Mouse (Mus musculus): ENCODE measurements around the gene Rapsn. TPM values are rescaled to one million over a fixed set of nuclear protein-coding genes. Genes with fewer than 3 reads are reported as not detected.
A peak's percentile ranks its signal among the peaks of the same experiment; 100 is the strongest.
"Not testable (repeated sequence)": the region's sequence is repeated elsewhere in the genome, so short reads cannot be mapped to it uniquely, and the experiment has no call there.

Rapsn gene
- polyA plus RNA-seq, 2 experiments, result 0.55 to 1.1 TPM

DNA sequence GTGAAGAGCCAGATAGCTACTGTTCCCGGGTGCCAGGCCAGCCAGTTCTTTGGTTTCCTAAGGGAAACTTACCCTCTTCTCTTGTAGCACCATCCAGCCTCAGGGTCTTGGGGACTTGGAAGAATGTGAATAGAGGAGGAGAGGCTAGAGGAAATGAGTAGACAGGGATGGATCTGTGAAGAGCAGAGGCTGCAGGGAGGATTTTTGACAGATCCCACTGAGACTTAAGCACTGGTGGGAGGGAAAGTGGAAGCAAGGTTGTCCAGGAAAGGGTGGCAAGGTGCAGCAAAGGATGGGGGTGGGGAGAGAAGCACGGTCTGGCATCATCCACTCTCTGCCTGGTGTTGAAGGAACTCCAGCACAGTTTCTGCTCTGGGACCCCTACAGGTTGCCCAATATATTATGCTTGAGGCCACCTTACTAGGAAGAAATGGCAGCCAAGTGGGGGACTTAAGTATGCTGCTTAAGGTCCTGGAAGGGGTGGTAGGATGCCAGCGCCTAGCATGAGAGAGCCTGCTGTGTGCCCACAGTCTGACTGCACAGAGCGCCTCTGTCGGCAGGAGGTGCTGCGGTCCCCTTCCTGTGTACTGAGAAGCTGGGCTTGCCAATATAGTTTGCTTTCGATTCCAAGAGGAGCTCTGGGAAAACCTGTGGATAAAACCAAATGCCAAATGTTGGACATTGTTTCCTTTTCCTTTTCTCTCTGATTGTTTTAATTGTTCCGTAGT, 17.2 kb upstream of the Rapsn start:
- WGBS (ENCODE audit: insufficient replicate concordance), result 89% methylated on average over 8 of the region's 8 CpGs
- DNase-seq (ENCODE audit: low read depth in 3 of 3, low spot score in 3 of 3), result no peak

GRCm38 (mm10) chr2:91019911-91020310, 15.5 kb upstream of the Rapsn start:
- TF ChIP-seq EP300 (IDR thresholded peaks at IDR 0.05; ENCODE audit: low read depth) (no peak), CTCF (IDR thresholded peaks at IDR 0.05; ENCODE audit: low read depth) (no peak)
- DNase-seq (ENCODE audit: low read depth in 3 of 3, low spot score in 3 of 3), result no peak
- WGBS (ENCODE audit: insufficient replicate concordance), result 78% methylated on average over 3 of the region's 3 CpGs

More for the DNA sequence above, 17.2 kb upstream of the Rapsn start:
- Histone ChIP-seq H3K4me3 (ENCODE audit: insufficient read depth in 1 of 2, low read depth in 2 of 2, low read length in 2 of 2) (no peak overlapping the region), H3K36me3 (replicated peaks; ENCODE audit: control insufficient read depth, insufficient read depth, low read depth) (peaks cover 40% of the 10 kb centered on the region), H3K4me1 (replicated peaks; ENCODE audit: control insufficient read depth in 2 of 2, insufficient read depth in 2 of 2, low read length in 1 of 2) (no peaks in the 10 kb centered on the region), H3K27ac (no peak overlapping the region), H3K9me3 (ENCODE audit: control insufficient read depth, low read length) (no peaks in the 10 kb centered on the region), H3K9ac (replicated peaks) (no peak overlapping the region), H3K4me2 (ENCODE audit: low read depth) (no peak overlapping the region), H3K27me3 (ENCODE audit: control insufficient read depth, insufficient read depth, low read length) (no peaks in the 10 kb centered on the region)
- TF ChIP-seq EP300 (IDR thresholded peaks at IDR 0.05; ENCODE audit: low read depth) (no peak), CTCF (IDR thresholded peaks at IDR 0.05; ENCODE audit: low read depth) (peak; percentile 14; the same call in 1 of the 2 replicates)
- ATAC-seq (ENCODE audit: insufficient read depth), result no peak

GRCm38 (mm10) chr2:91022266-91022665, 13.2 kb upstream of the Rapsn start:
- H3K4me3 ChIP-seq (ENCODE audit: insufficient read depth in 1 of 2, low read depth in 2 of 2, low read length in 2 of 2); DNase-seq (ENCODE audit: low read depth in 3 of 3, low spot score in 3 of 3); H3K9ac ChIP-seq (replicated peaks); H3K27ac ChIP-seq; H3K4me2 ChIP-seq (ENCODE audit: low read depth); H3K27me3 ChIP-seq (ENCODE audit: control insufficient read depth, insufficient read depth, low read length); H3K9me3 ChIP-seq (ENCODE audit: control insufficient read depth, low read length); ATAC-seq (ENCODE audit: insufficient read depth): not testable (repeated sequence)
- Histone ChIP-seq H3K4me1 (replicated peaks; ENCODE audit: control insufficient read depth in 2 of 2, insufficient read depth in 2 of 2, low read length in 1 of 2) (peaks cover 25 to 26% of the 10 kb centered on the region in 2 experiments), H3K36me3 (replicated peaks; ENCODE audit: control insufficient read depth, insufficient read depth, low read depth) (peaks cover 23% of the 10 kb centered on the region)
- 91% methylated on average over 7 of the region's 7 CpGs for whole genome bisulfite sequencing (ENCODE audit: insufficient replicate concordance)

More at GRCm38 (mm10) chr2:91019911-91020310, 15.5 kb upstream of the Rapsn start:
- Histone ChIP-seq H3K4me3 (ENCODE audit: insufficient read depth in 1 of 2, low read depth in 2 of 2, low read length in 2 of 2) (no peak overlapping the region), H3K4me1 (replicated peaks; ENCODE audit: control insufficient read depth in 2 of 2, insufficient read depth in 2 of 2, low read length in 1 of 2) (peaks cover 7 to 12% of the 10 kb centered on the region in 2 experiments), H3K9ac (replicated peaks) (no peak overlapping the region), H3K4me2 (ENCODE audit: low read depth) (no peak overlapping the region), H3K27me3 (ENCODE audit: control insufficient read depth, insufficient read depth, low read length) (no peaks in the 10 kb centered on the region), H3K9me3 (ENCODE audit: control insufficient read depth, low read length) (no peaks in the 10 kb centered on the region), H3K36me3 (replicated peaks; ENCODE audit: control insufficient read depth, insufficient read depth, low read depth) (peaks cover 32% of the 10 kb centered on the region), H3K27ac (no peak overlapping the region)
- no peak for ATAC-seq (ENCODE audit: insufficient read depth)

DNA sequence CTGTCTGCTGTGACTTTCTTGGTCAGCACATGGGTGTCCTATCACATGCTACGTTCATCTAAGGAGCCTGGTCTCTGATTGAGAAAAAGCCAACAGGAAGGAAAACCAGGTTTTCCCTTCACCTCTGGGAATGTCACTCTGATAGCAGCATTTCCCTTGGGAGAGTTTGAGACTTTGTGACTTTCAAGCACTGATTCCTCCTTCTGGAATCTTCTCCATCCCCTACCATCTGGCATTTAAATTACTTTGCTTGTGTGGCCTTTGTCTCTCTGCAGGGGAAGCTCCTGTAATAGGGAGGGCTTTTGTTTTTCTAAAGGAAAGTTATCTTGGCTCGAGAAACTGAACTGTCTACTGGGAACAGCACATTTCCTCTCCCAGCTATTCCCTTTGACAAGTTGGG, 12.3 kb upstream of the Rapsn start:
- 64% methylated on average over 2 of the region's 2 CpGs for WGBS (ENCODE audit: insufficient replicate concordance)
- peaks cover 19% of the 10 kb centered on the region for H3K36me3 ChIP-seq (replicated peaks; ENCODE audit: control insufficient read depth, insufficient read depth, low read depth)
- no peak for TF ChIP-seq CTCF (IDR thresholded peaks at IDR 0.05; ENCODE audit: low read depth)
- no peak for TF ChIP-seq EP300 (IDR thresholded peaks at IDR 0.05; ENCODE audit: low read depth)
- ATAC-seq (ENCODE audit: insufficient read depth), result no peak
- no peak overlapping the region; the same call in 1 of the 2 replicates for H3K27ac ChIP-seq
- no peak overlapping the region for H3K9ac ChIP-seq (replicated peaks)
- peaks cover 28 to 32% of the 10 kb centered on the region in 2 experiments for H3K4me1 ChIP-seq (replicated peaks; ENCODE audit: control insufficient read depth in 2 of 2, insufficient read depth in 2 of 2, low read length in 1 of 2)
- no peak overlapping the region for H3K4me2 ChIP-seq (ENCODE audit: low read depth)
- H3K4me3 ChIP-seq (ENCODE audit: insufficient read depth in 1 of 2, low read depth in 2 of 2, low read length in 2 of 2), result no peak overlapping the region
- H3K27me3 ChIP-seq (ENCODE audit: control insufficient read depth, insufficient read depth, low read length), result no peaks in the 10 kb centered on the region
- no peak for DNase-seq (ENCODE audit: low read depth in 3 of 3, low spot score in 3 of 3)
- no peaks in the 10 kb centered on the region for H3K9me3 ChIP-seq (ENCODE audit: control insufficient read depth, low read length)

- Histone ChIP-seq H3K27me3 (ENCODE audit: control insufficient read depth, insufficient read depth, low read length) (no peaks in the 10 kb centered on the region), H3K9ac (replicated peaks) (no peak overlapping the region), H3K36me3 (replicated peaks; ENCODE audit: control insufficient read depth, insufficient read depth, low read depth) (peaks cover 19% of the 10 kb centered on the region), H3K4me1 (replicated peaks; ENCODE audit: control insufficient read depth in 2 of 2, insufficient read depth in 2 of 2, low read length in 1 of 2) (peaks cover 36 to 39% of the 10 kb centered on the region in 2 experiments), H3K4me2 (ENCODE audit: low read depth) (0 out of 2 replicates have a peak overlapping the region, but pooled peaks have one; percentile 82), H3K4me3 (ENCODE audit: insufficient read depth in 1 of 2, low read depth in 2 of 2, low read length in 2 of 2) (no peak overlapping the region), H3K27ac (peak overlapping the region; percentile 33), H3K9me3 (ENCODE audit: control insufficient read depth, low read length) (no peaks in the 10 kb centered on the region)
- WGBS (ENCODE audit: insufficient replicate concordance), result 79% methylated on average over 1 of the region's 1 CpGs
- TF ChIP-seq EP300 (IDR thresholded peaks at IDR 0.05; ENCODE audit: low read depth) (no peak), CTCF (IDR thresholded peaks at IDR 0.05; ENCODE audit: low read depth) (no peak)
- ATAC-seq (ENCODE audit: insufficient read depth), result 0 out of 2 replicates have a peak, but pooled peaks have one; percentile 11
- DNase-seq (ENCODE audit: low read depth in 3 of 3, low spot score in 3 of 3), result peak in 1 of 3 experiments; percentile 49
These were observed 11.5 kb upstream of the Rapsn start for GRCm38 (mm10) chr2:91023956-91024355.
